Mouse (Mus musculus): ENCODE data around the gene Lhfpl3. TPM values are rescaled to one million over a fixed set of nuclear protein-coding genes. Genes with fewer than 3 reads are reported as not detected.
A peak's percentile ranks its signal among the peaks of the same experiment; 100 is the strongest.

Gene Lhfpl3
- polyA plus RNA-seq, 1 experiment from 2014 or later, result 25.3 TPM

DNA sequence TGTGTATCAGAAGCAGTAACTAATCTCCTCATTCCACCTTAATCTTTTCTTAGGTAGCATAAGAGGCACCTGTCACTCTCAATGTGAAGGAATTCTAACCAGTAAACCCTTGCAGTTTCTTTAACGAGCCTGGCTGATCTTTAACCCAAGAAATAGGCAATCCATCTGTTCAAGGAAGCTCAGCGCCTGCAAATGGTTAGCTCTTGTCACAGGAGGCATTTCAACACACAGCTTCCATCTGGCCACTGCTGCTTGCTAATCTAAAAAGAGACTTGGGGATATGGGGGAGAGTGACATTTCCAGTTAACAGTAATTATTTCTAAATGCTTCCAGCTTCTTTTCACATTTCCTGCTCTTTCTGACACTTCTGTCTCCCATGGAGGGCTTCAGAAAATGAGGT, 182.9 kb downstream of the Lhfpl3 start:
- Histone ChIP-seq H3K36me3 (no peaks in the 10 kb centered on the region), H3K9me3 (replicated peaks) (no peaks in the 10 kb centered on the region), H3K4me1 (no peaks in the 10 kb centered on the region), H3K27ac (replicated peaks) (no peak overlapping the region), H3K4me2 (no peak overlapping the region), H3K9ac (replicated peaks) (no peak overlapping the region), H3K27me3 (replicated peaks) (no peaks in the 10 kb centered on the region), H3K4me3 (replicated peaks) (no peak overlapping the region)
- 71% methylated on average over 2 of the region's 2 CpGs for WGBS
- no peak for ATAC-seq (ENCODE audit: low FRiP score)

DNA sequence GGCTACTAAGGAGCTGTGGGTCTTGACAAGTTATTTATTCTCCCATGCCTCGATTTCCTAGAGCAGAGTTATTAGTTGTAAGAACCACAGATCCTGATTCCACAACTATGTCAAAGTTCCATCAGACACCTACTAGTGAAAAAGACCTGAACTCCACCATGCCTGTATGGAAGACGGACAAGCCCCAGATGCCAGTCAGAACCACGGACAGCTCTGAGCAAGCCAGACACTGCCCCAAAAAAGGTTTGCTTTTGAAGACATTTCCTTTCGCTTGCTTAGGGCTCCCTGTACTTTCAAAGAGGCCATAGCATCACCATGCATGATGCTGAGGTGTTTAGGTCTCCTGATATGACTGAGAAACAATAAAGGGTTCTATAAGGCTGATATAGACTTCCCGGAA, 197.4 kb downstream of the Lhfpl3 start:
- Histone ChIP-seq H3K4me1 (no peaks in the 10 kb centered on the region), H3K4me2 (no peak overlapping the region), H3K4me3 (replicated peaks) (no peak overlapping the region), H3K9me3 (replicated peaks) (no peaks in the 10 kb centered on the region), H3K27ac (replicated peaks) (no peak overlapping the region), H3K36me3 (no peaks in the 10 kb centered on the region), H3K9ac (replicated peaks) (no peak overlapping the region), H3K27me3 (replicated peaks) (no peaks in the 10 kb centered on the region)
- ATAC-seq (ENCODE audit: low FRiP score), result no peak
- WGBS, result 78% methylated on average over 5 of the region's 5 CpGs

DNA sequence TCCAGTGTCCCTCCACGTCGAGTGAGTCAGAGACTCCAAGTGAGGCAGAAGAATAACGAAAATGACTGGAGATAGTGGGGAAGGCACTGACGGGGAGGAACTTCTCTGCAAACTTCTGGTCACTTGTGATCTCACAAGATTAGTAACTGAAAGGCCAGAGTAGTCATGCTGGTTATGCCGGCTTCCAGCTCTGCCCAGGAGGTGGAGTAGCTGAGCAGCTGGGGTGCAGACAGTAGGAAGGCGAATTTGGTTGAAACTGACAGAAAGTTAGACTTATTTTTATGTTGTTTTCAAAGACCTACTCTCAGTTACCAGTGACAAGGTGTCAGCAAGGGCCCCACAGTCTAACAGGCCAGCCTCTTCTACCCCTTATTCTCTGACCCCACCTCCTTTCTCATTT, 217.4 kb downstream of the Lhfpl3 start:
- no peaks in the 10 kb centered on the region for H3K27me3 ChIP-seq (replicated peaks)
- 74% methylated on average over 6 of the region's 6 CpGs for WGBS
- H3K4me2 ChIP-seq, result no peak overlapping the region
- H3K27ac ChIP-seq (replicated peaks), result no peak overlapping the region
- no peak overlapping the region for H3K9ac ChIP-seq (replicated peaks)
- H3K9me3 ChIP-seq (replicated peaks), result no peaks in the 10 kb centered on the region
- no peaks in the 10 kb centered on the region for H3K4me1 ChIP-seq
- H3K4me3 ChIP-seq (replicated peaks), result no peak overlapping the region
- no peak for ATAC-seq (ENCODE audit: low FRiP score)
- no peaks in the 10 kb centered on the region for H3K36me3 ChIP-seq

- Histone ChIP-seq H3K4me2 (no peak overlapping the region), H3K27me3 (replicated peaks) (no peaks in the 10 kb centered on the region), H3K36me3 (no peaks in the 10 kb centered on the region), H3K9ac (replicated peaks) (no peak overlapping the region), H3K4me3 (replicated peaks) (no peak overlapping the region), H3K4me1 (no peaks in the 10 kb centered on the region), H3K27ac (replicated peaks) (no peak overlapping the region), H3K9me3 (replicated peaks) (no peaks in the 10 kb centered on the region)
- 90% methylated on average over 2 of the region's 2 CpGs for WGBS
- ATAC-seq (ENCODE audit: low FRiP score), result no peak
These were observed 240.9 kb downstream of the Lhfpl3 start for GRCm38 (mm10) chr5:22986771-22987170.

- H3K4me3 ChIP-seq (replicated peaks), result no peak overlapping the region
- H3K27me3 ChIP-seq (replicated peaks), result no peaks in the 10 kb centered on the region
- no peaks in the 10 kb centered on the region for H3K4me1 ChIP-seq
- H3K27ac ChIP-seq (replicated peaks), result no peak overlapping the region
- no peaks in the 10 kb centered on the region for H3K36me3 ChIP-seq
- H3K9me3 ChIP-seq (replicated peaks), result no peaks in the 10 kb centered on the region
- 76% methylated on average over 3 of the region's 3 CpGs for WGBS
- H3K9ac ChIP-seq (replicated peaks), result no peak overlapping the region
- no peak overlapping the region for H3K4me2 ChIP-seq
- no peak for ATAC-seq (ENCODE audit: low FRiP score)
These were observed 254.0 kb downstream of the Lhfpl3 start for GRCm38 (mm10) chr5:22999811-23000210.

GRCm38 (mm10) chr5:23003123-23003797, 257.4 kb downstream of the Lhfpl3 start:
- Histone ChIP-seq H3K9ac (replicated peaks) (no peak overlapping the region), H3K27ac (replicated peaks) (no peak overlapping the region), H3K4me3 (replicated peaks) (no peak overlapping the region), H3K27me3 (replicated peaks) (no peaks in the 10 kb centered on the region), H3K4me2 (no peak overlapping the region), H3K36me3 (no peaks in the 10 kb centered on the region), H3K9me3 (replicated peaks) (no peaks in the 10 kb centered on the region), H3K4me1 (no peaks in the 10 kb centered on the region)
- no peak for ATAC-seq (ENCODE audit: low FRiP score)
- 76% methylated on average over 2 of the region's 2 CpGs for WGBS

DNA sequence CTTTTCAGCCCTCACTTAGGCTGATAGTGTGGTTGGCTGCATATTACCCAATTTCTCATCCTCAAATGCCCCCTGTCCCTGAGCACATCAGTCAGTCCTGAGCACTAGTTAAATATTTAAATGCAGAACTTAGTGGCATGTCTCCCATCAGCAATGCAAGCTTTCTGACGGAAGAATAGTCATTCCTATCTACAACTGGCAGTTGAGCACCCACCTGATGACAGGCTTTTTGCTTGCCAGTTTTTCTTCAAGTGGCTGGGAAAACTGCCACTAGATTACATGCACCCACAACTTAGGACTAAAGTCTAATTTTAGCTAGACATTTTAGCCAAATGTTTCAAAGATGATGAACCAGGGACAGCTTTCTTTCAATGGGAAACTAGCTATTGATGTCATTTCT, 260.3 kb downstream of the Lhfpl3 start:
- Histone ChIP-seq H3K4me2 (no peak overlapping the region), H3K4me3 (replicated peaks) (no peak overlapping the region), H3K36me3 (no peaks in the 10 kb centered on the region), H3K9me3 (replicated peaks) (no peaks in the 10 kb centered on the region), H3K9ac (replicated peaks) (no peak overlapping the region), H3K27me3 (replicated peaks) (no peaks in the 10 kb centered on the region), H3K27ac (replicated peaks) (no peak overlapping the region), H3K4me1 (no peaks in the 10 kb centered on the region)
- ATAC-seq (ENCODE audit: low FRiP score), result no peak
- WGBS, result 76% methylated on average over 1 of the region's 1 CpGs

GRCm38 (mm10) chr5:23010460-23010859, 264.6 kb downstream of the Lhfpl3 start:
- H3K4me3 ChIP-seq (replicated peaks), result no peak overlapping the region
- no peak overlapping the region for H3K4me2 ChIP-seq
- 91% methylated on average over 1 of the region's 1 CpGs for WGBS
- no peak for ATAC-seq (ENCODE audit: low FRiP score)
- H3K9ac ChIP-seq (replicated peaks), result no peak overlapping the region
- no peaks in the 10 kb centered on the region for H3K27me3 ChIP-seq (replicated peaks)
- no peak overlapping the region for H3K27ac ChIP-seq (replicated peaks)
- no peaks in the 10 kb centered on the region for H3K36me3 ChIP-seq
- H3K4me1 ChIP-seq, result no peaks in the 10 kb centered on the region
- H3K9me3 ChIP-seq (replicated peaks), result no peaks in the 10 kb centered on the region

DNA sequence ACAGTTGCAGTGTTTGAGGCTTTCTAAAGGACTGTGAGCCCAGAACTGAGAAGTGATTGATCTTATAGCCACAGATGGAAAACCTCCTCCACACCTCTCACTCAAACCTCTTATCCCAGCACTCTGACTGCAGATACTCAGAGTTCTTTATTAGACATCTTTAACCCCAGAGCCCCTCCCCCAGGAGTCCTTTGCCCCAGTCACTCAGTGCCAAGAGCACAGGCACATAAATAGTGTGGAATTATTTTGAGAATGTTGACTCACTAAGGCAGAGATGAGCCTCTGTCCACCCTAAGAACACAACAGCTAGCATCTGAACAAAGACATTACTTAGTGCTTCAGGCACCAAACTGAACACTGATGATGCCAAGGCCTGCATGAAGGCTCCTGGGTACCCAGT, 268.1 kb downstream of the Lhfpl3 start:
- Histone ChIP-seq H3K4me1 (no peaks in the 10 kb centered on the region), H3K27me3 (replicated peaks) (no peaks in the 10 kb centered on the region), H3K4me3 (replicated peaks) (no peak overlapping the region), H3K9ac (replicated peaks) (no peak overlapping the region), H3K27ac (replicated peaks) (no peak overlapping the region), H3K9me3 (replicated peaks) (no peaks in the 10 kb centered on the region), H3K4me2 (no peak overlapping the region), H3K36me3 (no peaks in the 10 kb centered on the region)
- ATAC-seq (ENCODE audit: low FRiP score), result no peak

- ATAC-seq (ENCODE audit: low FRiP score), result no peak
- H3K4me1 ChIP-seq, result no peaks in the 10 kb centered on the region
- no peak overlapping the region for H3K4me3 ChIP-seq (replicated peaks)
- H3K27ac ChIP-seq (replicated peaks), result no peak overlapping the region
- 78% methylated on average over 8 of the region's 8 CpGs for WGBS
- H3K9me3 ChIP-seq (replicated peaks), result no peaks in the 10 kb centered on the region
- H3K36me3 ChIP-seq, result no peaks in the 10 kb centered on the region
- no peaks in the 10 kb centered on the region for H3K27me3 ChIP-seq (replicated peaks)
- H3K4me2 ChIP-seq, result no peak overlapping the region
- no peak overlapping the region for H3K9ac ChIP-seq (replicated peaks)
These were observed 269.9 kb downstream of the Lhfpl3 start for GRCm38 (mm10) chr5:23015587-23016335.

DNA sequence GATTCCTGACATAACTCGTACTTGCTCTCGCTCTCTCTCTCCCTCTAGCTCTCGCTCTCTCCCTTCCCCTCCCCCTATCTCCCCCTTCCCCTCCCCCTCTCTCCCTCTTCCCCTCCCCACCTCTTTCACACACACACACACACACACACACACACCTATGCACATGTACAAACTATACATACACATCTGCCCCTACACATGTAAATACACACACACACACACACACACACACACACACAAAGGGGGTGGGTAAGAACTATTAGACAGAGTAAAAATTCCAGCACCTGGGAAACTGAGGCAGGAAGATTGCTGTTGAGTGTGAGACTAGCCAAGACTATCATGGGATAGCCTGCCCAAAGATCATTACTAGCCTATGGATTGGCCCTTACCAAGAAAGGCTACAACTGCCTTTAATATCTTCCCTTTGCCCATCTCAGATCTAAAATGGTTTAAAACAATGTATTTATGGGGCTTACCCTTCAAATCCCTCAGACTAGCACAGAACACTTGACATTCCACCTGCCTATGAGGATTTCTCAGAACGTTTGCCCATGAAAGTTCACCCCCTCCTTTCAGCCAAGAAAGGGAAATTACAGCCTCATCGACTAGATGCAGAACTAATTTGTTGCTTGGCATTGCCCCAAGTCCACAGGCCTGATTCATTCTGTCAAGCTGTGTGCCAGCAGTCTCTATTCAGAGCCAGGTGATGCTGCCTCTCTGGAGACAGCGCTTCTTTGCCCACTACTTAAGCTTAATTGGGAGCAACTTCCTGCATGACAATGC, 289.3 kb downstream of the Lhfpl3 start:
- ATAC-seq (ENCODE audit: low FRiP score), result peak; percentile 64; the same call in 1 of the 2 replicates
- Histone ChIP-seq H3K4me2 (no peak overlapping the region), H3K27me3 (replicated peaks) (no peaks in the 10 kb centered on the region), H3K4me3 (replicated peaks) (no peak overlapping the region), H3K36me3 (no peaks in the 10 kb centered on the region), H3K9me3 (replicated peaks) (no peaks in the 10 kb centered on the region), H3K27ac (replicated peaks) (no peak overlapping the region), H3K9ac (replicated peaks) (no peak overlapping the region), H3K4me1 (peaks cover 7% of the 10 kb centered on the region)
- WGBS, result 60% methylated on average over 6 of the region's 6 CpGs

- Histone ChIP-seq H3K27ac (replicated peaks) (no peak overlapping the region), H3K27me3 (replicated peaks) (no peaks in the 10 kb centered on the region), H3K9me3 (replicated peaks) (no peaks in the 10 kb centered on the region), H3K9ac (replicated peaks) (no peak overlapping the region), H3K4me1 (peaks cover 9% of the 10 kb centered on the region), H3K4me2 (no peak overlapping the region), H3K4me3 (replicated peaks) (no peak overlapping the region), H3K36me3 (no peaks in the 10 kb centered on the region)
- 56% methylated on average over 5 of the region's 5 CpGs for WGBS
- ATAC-seq (ENCODE audit: low FRiP score), result no peak
These were observed 289.8 kb downstream of the Lhfpl3 start for GRCm38 (mm10) chr5:23035727-23036029.
